Mouse (Mus musculus) testis, adult 10 weeks (tissue): Measurements from ENCODE around the gene Galntl5. TPM values are rescaled to one million over a fixed set of nuclear protein-coding genes. Genes with fewer than 3 reads are reported as not detected.

Experiments used
- polyA plus RNA-seq: library from polyadenylated mRNA; stranded (reverse); fragments of 350-450 nt; fragmentation: Illumina TruSeq; extraction: RNeasy Lipid Tissue Mini Kit (QIAGEN cat#74804); gene quantifications from one replicate; pipeline ENCODE4 v1.2.3, GENCODE M21; 2014; ENCODE audit warnings: low read depth, low replicate concordance

The Galntl5 gene
- polyA plus RNA-seq, result 1,083 TPM

DNA sequence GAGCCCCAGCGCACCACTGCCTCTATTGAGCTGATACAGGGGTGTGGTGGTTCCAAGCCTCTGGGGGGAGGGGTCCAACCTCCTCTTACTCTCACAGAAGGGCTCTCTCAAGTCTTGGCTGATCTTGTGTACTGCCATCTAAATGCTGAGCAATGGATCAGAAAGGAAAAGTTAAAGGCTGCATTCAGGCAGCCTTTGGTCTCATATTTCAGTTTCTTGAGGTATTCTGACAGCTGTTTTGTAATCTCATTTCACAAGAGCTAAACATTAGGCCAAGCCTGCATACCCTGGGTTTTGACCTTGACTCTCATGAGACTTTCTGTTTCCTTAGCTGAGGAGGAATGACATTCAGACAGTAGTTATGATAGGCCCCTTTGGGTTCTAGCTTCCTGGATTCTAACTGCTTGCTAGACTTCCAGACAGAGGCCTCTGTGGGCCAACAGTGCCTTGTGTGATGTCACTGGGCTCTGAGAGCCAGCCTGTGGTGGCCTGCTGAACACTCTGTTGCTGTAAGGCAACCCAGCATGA, at the start of gene Galntl5:
Gene Galntl5 (plus strand): TSS at position 457 of the 528 bp plus-strand sequence.

DNA sequence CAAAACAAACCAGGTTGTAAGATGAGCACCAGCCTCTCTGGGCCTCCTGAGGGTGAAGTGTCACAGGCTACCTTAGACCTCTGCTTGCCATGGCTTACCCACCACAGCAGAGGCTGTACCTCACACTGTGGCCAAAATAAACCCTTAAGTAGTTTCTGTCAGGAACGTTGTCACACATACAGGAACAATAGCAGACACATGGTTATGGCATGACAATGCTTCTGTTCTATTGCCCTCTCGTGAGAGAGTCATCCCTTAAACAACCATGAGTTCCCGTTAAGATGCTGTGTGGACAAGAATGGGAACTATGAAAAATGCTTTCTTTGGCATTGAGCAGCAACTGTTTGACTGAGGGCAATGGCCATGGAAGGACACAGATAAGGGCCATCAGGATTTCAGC, 40.3 kb downstream of the Galntl5 start, which contains the start of gene Galnt11:
Gene Galnt11 (plus strand): TSS at position 301 of the 400 bp plus-strand sequence.

DNA sequence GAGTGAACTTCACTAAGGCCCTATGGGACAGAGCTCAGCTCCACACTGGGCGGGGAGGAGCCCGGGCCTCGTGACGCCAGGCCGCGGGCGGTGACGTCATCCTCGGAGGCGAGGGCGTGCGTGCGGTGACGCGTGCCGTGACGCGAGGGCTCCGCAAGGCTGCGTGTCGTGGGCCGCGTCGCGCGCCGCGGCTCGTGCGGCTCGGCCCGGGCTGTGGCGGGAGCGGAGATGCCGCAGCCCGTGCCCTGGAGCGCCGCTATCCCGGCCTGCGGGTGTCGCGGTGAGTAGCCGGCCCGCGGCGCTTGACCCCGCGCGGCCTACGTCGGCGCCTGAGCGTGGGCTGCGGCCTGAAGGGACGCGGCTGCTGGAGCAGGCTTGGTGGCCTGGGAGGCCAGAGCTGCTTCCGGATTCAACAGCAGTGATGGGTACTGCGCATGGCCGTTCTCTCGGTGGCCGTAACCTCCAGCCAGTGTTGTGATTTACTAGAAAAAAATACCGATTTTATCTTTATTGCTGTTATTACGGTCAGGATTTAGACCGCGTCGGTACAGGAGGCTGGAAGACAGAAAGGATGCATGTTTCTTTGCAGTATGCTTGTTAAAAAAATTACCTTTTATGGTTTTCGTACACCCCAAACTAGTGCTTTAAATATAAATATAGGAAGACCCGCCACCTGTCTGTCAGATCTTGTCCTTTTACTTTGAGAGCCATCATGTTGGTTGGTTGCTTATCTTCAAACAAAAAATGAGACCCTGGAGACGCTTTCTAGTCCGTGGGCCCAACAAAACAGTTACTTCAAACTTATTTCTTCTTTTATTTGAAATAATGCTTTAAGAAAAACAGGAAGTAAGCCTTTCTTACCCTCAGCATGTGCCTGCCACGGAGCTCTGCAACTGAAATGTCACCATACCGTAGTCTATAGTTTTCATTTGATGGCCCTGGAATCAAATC, 41.8 kb downstream of the Galntl5 start, which contains the start of gene E130116L18Rik:
Gene E130116L18Rik (minus strand): TSS at position 402 of the 951 bp plus-strand sequence.

Other genes starting within 250 kb of the Galntl5 start
- gene Prkag2, start 80.8 kb upstream of the Galntl5 start, polyA plus RNA-seq, result 360 TPM
- gene Galnt11, start 40.4 kb downstream of the Galntl5 start, polyA plus RNA-seq, result 6.7 TPM
- not detected for gene E130116L18Rik, start 41.7 kb downstream of the Galntl5 start, polyA plus RNA-seq